Mouse (Mus musculus) E14TG2a.4 (cell line): Measurements from ENCODE around the gene Gm17026.
"Not testable (repeated sequence)": the region's sequence is repeated elsewhere in the genome, so short reads cannot be mapped to it uniquely, and the experiment has no call there.

ENCODE experiments used
- H3K27me3 ChIP-seq: 2 replicates; pipeline ENCODE4 v1.6.1; 2014; ENCODE audit warnings: low read length, control low read depth; ENCODE audit not compliant: insufficient read depth
- H3K36me3 ChIP-seq: 2 replicates; pipeline ENCODE4 v1.6.1; 2014; ENCODE audit warnings: low read length, control low read depth; ENCODE audit not compliant: insufficient read depth
- H3K4me1 ChIP-seq: replicated peaks from 2 replicates; pipeline ENCODE4 v1.6.1; 2014; ENCODE audit warnings: low read depth, low read length, control low read depth
- H3K4me3 ChIP-seq: replicated peaks from 2 replicates; pipeline ENCODE4 v1.5.1; 2014; ENCODE audit warnings: mild to moderate bottlenecking, low read length
- H3K9me3 ChIP-seq: 2 replicates; pipeline ENCODE4 v1.6.1; 2014; ENCODE audit warnings: low read length, control low read depth

Gm17026 gene

DNA sequence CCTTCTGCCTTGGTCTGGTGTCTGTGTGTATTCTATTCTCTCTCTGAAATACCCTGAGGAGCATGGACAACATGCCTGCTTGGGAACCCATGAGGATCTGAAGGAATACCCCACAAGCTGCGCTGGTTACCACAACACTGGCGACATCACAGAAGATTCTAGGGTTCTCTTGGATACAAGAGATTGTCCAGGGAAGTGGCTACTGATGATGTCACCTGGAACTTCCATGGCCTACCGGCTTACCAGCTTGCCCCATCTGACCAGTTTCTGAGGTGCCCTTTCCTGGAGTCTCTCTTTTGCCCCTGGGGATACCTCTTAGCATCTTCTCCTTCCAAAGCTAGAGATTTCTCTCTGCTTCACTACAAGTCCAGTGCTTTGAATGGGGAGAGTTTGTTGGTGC, at the start of gene Gm17026:
Gm17026 (minus strand) TSS at position 101 of the 400 bp plus-strand sequence.
- not testable (repeated sequence) for H3K4me3 ChIP-seq, H3K36me3 ChIP-seq, H3K27me3 ChIP-seq, H3K9me3 ChIP-seq, H3K4me1 ChIP-seq

- H3K9me3 ChIP-seq, H3K27me3 ChIP-seq, H3K4me3 ChIP-seq: not testable (repeated sequence)
Measured at GRCm38 (mm10) chr14:42297258-42297657, 37.4 kb upstream of the Gm17026 start, which contains the start of gene Gm9611. Gene Gm9611, minus strand, starts transcription at chr14:42297358.

DNA sequence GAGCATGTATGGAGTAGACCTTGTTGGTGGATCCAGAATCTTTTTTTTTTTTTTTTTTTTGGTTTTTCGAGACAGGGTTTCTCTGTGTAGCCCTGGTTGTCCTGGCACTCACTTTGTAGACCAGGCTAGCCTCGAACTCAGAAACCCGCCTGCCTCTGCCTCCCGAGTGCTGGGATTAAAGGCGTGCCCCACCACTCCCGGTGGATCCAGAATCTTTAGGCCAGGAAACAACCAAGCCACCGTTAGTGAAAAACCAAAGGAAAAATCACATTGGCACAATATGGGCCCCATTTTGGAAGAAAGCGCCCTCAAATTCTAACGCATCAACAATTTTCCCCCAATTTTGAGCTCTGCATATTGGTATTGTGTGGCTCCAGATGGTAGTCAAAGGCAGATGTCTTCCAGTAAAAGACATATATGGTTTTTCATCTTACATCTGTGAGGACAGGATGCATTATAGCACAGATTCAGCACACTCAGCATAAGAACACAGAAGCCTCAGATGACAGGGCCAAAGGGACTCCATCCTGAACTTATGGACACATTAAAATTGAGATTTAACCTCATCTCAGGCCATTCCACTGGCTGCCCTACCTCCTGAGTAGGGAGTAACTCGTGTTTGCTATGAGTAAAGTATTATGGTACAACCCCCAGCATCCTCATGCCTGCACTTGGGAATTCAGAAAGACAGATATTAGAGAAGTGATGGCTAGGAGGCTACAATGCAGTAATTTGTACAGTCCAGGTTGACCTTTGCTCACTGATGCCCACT, 42.9 kb downstream of the Gm17026 start:
- not testable (repeated sequence) for H3K4me3 ChIP-seq, H3K27me3 ChIP-seq, H3K9me3 ChIP-seq, H3K36me3 ChIP-seq, H3K4me1 ChIP-seq

More at GRCm38 (mm10) chr14:42297258-42297657, 37.4 kb upstream of the Gm17026 start, which contains the start of gene Gm9611:
- not testable (repeated sequence) for H3K4me1 ChIP-seq, H3K36me3 ChIP-seq
